Mouse (Mus musculus): ENCODE measurements around the gene Spag7. TPM values are rescaled to one million over a fixed set of nuclear protein-coding genes. Genes with fewer than 3 reads are reported as not detected.

The Spag7 gene
- 10 to 100 TPM; 86.2 to 92.3 TPM for total RNA-seq (2021)

DNA sequence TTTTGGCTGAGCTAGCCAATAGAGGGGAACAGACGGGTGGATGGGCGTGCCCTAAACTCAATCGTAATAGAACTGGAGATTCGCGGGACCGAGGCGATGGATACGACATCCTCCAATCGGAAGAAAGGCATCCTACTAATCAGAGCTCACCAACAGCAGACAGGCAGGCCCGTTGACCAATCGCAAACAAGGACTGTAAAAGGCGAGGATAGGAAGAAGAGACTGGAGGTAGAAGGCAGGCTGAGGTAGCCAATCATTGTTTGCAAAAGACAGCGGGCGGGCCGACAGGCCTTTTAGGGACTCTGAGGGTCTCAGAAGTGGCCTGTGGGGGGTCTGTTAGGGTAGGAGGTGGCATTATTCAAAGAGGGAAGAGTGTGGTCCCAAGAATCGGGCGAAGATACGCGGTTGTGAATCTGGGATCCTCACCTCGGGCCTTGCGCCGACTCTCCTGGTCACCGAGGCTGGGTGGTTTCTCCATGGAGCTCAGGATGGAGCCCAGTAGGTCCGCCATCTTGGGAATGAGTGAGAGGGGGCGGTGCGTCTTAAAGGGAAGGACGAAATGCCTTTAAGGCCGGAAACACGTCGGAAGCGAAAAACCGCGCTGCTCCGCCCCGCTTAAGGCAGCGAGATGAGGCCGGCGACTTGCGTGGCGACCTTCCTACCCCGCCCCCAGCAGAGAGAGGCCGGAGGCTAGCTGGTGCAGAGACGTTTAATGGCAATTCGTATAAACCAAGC is at the start of gene Spag7:
Gene Spag7 (minus strand): TSS at position 646 of the 735 bp plus-strand sequence.
- DNase-seq = peak; percentile 96

DNA sequence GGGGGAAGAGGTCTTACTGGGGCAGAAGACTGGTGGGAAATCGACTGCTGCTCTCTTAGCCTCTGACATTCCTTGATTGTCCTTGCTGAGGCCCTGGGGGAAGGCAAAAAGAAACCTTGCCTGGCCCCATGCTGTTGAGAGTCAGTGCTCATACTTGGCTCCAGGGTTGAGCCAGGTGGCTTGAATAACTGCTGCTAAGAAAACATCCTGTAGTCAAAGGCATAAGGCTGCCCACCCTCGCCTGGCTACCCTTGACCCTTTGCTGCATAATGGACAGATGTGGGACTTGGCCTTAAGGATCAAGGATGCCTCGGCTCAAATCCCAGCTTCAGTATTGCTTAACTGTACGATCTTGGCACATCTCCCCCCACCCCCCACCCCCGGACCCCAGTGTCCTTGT is 49.3 kb upstream of the Spag7 start:
- no peak for DNase-seq

DNA sequence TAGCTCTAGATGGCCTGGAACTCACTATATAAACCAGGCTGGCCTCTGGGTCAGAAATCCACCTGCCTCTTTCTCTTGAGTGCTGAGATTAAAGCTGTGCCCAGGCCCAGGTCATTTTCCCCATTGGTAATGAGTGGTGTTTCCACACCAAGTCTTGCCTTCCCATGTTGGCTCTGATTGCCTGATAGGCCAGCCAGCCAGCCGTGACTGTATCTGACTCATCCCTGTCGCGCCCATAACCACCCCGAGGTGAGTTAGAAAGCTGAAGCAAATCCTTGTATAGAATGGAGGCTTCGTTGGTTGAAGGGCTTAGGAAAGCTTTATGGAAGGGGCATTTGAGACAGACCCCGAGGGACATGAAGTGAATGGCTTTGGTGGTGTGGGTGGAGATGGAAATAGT is 46.6 kb upstream of the Spag7 start:
- no peak for DNase-seq

DNA sequence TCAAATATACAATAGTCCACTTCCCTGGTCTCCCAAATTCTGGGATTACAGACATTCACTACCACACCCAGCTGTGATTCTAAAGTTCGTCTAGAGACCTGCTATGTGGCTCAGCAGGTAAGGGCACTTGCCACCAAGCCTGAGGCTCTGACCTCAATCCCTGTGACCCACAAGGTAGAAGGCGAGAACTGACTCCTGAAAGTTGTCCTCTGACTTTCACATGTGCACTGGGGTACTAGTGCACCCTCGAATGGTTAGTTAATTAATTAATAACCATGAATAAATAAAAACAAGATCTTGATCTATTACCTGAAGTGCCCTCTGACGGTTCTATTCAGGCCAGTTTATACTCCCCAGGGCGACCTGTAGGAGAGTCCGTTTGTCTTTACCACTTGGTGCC is 44.0 kb upstream of the Spag7 start:
- DNase-seq = no peak

DNA sequence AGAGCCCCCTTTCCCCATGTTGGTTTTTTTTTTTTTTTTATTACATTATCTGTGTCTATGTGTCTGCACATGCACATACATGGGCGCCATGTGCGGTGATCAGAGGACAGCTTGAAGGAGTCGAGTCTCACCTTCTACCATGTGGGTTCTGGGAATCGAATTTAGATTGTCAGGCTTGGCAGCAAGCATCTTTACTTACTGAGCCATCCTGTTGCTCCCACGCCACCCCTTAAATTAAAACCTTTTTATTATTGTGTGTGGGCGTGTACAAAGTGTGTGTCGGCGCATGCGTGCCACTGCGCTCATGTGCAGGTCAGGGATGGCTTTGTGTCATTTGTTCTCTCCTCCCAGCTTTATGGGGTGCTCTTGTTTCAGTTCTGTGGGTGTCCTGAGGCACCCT is 41.8 kb upstream of the Spag7 start:
- DNase-seq = no peak

DNA sequence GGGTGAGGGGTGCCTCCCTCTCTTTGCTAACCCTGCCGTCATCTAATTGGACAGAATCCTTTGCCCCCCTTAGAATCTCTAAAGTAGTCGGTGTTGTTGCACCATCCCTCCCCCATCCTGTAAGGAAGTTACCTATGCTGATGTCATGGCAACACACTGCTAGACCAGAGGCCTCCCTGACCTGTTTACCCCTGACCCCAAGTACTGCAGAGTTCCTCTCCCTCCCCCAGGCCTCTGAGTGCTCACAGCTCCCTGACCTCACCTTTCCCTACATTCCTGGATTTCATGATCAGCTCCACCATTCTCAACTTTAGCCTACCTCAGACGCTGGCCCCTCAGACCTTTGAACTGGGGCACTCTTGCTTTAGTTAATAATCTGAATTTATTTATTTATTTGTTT is 36.9 kb upstream of the Spag7 start:
- no peak for DNase-seq

DNA sequence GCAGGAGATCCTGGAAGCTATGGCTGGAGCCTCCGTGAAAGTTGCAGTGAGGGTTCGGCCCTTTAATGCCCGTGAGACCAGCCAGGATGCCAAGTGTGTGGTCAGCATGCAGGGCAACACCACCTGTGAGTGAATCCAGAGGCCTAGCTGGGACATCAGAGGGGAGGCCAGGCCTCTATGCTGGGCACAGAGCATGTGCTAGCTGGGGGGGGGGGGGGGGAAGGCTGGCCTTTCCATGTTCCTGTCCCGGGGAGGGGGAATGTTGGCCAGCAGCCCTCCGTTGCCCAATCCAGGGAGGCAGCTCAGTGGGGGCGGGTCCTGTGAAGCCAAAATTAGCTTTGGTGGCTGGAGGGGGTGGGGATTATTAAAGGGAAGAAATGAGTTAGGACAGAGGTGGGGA is 33.6 kb upstream of the Spag7 start:
- peak; percentile 77 for DNase-seq

DNA sequence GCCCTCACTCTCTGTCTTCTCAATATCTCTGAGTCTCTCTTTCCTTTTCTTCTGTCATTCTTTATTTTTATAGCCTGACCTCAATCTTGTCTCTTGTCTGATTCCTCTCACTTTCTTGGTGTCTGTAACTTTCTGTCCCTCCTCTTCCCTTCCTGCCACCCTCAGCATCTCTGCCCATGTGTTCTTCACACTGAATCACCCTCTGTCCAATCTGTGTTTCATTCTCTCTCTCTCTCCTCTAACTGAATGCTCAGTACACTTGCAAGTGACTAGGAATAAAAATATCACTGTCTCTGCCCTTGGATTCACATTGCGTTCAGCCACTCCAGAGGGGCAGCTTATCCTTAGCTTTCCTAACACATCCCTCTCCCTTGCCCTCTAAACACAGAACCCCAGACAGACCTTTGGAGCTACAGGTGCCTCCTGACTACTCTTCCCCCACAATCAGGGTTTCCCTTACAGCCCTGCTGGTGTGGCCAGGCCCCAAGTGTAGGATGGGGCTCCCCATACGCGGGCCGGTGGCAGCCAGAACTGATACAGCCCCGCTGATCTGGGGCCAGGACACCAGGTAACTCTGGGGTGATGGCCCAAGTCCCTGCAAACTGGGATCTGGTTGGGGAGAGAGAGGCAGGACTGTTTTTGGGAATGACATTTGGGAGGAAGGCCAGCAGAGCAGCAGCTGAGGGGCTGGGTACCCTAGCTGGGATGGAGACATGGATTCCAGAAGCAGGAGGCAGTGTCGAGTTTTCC is 32.9 kb upstream of the Spag7 start:
- no peak for DNase-seq

DNA sequence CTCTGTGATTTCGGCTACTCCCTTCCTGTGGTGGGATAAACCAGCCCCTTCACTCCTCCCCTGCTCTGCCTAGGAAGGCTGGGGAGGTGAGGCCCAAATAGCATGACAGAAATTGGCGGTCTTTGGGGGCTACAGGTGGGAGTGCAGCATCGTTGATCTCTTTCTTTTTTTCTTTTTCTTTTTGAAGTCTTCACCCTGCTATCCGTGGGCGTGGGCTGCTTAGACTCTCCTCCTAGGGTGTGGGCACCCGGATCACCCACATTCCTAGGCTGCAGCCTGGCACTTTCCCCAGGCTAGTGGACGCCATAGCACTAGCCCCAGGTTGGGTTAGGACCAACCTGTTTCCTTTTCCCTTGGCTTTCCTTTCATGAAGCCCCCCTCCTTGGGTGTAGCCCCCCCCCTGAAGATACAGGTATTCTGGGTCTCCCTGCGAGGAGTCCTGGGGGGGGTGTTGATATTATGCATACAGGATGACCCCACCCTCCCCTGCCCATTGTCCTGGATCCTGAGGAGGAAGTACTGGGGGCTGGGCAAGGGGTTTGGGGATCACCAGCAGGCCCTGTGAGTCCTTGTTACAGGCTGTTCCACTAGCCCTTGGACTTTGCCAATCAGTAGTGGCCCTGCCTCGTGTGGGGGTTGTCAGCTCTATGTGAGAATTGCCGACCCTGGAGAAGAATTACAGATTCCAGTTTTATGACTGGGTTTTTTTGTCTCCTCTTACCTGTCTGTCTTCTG is 32.2 kb upstream of the Spag7 start:
- peak; percentile 29 for DNase-seq

DNA sequence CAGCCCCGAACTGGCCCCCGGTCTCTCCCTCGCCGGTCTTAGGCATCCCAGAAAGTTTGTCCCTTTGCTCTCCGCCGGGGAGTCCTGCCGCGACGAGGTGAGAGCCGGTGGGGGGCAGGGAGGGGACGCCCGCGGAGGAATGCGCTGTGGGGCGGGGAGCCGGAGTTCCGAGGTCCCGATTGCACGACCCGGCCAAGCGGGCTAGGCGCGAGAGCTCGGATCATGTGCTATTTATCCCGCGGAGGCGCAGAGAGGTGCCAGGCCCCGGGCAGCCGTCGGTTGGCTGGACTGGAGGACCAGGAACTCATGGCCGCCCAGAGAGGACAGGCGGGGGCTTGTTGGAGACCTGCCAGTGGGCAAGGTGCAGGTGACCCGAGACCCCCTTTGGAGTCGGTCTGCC is 31.4 kb upstream of the Spag7 start:
- peak; percentile 86 for DNase-seq

DNA sequence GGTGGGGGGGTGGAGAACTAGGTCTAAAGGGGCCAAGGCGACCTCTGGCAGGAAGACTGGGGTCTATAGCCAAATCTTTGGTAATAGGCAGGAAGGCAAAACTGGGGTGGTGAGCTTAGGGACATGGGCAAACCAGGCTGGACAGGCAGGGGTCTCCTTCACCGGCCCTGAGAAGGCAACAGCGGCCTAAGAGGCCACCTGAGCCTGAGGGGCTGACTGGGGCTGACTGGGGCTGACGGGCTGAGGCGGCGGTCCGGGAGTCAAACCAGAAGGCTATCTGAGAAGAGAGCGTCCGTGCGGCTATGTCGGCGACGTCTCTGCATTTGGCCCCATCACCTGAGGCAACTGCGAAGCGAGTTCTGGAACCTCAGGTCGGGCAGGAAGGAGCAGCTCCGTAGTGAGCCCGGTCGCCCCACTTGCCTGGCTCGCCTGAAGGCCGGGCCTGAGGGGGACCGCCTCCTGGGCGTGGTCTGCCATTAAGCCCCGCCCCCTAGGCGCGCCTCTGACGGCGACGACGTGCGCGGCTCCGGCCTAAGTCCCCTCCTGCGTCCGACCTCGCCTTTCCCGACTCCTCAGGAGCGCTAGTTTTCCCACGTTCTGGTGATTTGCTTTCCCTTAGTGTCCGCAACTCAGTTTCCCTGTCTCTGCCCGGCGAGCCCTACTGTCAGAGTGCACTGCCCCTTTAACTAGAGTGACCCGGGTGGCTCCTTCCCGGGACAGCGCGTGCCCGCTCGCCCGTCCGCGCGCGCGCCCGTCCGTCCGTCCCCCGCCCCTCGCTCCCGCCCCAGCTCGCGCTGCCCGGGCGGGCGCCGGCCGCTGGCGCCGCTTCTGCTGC is 30.7 kb upstream of the Spag7 start, which contains the start of the genes Inca1 and Kif1c:
Gene Inca1 (minus strand): TSS at position 434 of the 835 bp plus-strand sequence.
Gene Kif1c (plus strand): TSS at position 827 of the 835 bp plus-strand sequence.
- DNase-seq = peak; percentile 98

DNA sequence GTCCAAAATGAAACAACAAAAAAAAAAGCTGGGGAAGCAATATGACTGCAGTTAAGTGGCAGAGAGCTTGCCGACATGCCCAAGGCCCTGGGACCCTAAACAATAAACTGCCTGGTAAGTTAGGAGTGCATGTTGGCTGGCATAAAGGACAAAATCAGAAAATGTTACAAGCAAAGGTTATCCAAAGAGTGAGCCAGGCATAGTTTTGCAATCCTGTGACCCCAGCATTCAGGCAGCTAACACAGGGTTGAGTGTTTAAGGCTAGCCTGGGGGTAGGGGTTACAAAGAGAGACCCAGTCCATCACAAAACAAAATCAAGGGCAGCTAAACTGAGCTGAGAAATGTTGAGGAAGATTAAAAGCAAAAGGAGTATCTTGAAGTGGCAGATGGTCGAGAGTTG is 29.8 kb upstream of the Spag7 start:
- no peak for DNase-seq

DNA sequence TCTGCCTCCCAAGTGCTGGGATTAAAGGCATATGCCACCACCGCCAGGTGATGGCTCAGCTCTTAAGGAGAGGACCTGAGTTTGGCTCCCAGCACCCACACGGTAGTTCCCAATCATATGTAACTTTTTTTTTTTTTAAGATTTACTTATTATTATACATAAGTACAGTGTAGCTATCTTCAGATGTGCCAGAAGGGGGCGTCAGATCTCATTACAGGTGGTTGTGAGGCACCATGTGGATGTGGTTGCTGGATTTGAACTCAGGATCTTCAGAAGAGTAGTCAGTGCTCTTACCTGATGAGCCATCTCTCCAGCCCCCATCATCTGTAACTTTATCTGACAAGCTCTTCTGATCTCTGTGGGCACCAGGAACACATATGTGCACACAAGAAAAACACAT is 28.2 kb upstream of the Spag7 start:
- DNase-seq = no peak

DNA sequence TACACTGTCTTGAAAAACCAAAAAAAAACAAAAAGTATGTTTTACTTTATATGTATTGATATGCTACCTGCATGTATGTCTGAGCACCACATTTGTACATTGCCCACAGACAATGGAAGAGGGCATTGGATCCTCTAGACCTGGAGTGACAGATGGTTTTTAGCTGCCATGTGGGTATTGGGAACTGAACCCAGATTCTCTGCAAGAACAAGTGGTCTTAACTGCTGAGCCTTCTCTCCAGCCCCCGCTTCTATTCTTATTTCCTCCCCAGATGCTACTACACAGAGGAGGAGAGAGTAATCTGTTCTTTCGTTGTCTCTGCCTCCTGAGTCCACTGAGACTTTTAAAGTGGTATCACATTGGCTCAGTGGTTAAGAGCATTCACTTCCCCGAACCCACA is 24.3 kb upstream of the Spag7 start:
- no peak for DNase-seq

DNA sequence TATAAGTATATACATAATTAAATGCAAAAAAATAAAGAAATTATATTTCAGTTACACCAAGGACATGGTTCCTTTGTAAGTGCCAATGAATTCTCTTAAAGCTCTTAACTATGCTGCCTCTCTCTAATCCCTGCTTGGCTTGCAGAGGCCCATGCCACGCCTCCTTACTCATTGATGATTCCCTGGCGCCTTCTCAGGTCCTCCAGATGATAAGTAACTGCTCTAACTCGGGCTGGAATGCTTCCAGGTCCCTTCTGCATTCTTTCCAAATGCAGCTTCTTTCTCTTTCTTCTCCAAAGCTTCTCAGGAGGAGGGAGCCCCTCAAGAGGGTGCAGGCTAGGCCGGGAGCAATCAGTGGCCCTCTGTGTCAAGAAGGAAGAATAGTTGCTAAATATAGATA is 20.4 kb upstream of the Spag7 start:
- no peak for DNase-seq

DNA sequence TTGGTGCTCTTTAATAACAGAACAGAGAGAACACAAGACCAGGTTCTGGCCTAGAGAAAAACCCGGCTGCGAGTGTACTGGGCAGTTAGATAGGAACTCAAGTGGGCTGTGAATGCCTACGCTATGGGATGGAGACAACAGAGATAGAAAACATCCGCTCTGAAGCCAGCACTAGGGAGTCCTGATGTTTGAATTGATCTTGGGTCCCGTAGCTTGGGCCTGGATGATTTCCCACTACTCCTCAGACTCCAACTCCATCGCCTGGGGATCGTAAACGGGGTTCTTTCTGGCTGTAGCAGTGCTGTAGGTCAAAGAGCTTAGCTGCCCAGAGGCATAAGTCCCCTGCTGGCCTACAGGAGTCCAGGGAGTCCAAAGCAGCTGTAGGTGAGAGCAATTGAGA is 19.2 kb upstream of the Spag7 start:
- DNase-seq = no peak

DNA sequence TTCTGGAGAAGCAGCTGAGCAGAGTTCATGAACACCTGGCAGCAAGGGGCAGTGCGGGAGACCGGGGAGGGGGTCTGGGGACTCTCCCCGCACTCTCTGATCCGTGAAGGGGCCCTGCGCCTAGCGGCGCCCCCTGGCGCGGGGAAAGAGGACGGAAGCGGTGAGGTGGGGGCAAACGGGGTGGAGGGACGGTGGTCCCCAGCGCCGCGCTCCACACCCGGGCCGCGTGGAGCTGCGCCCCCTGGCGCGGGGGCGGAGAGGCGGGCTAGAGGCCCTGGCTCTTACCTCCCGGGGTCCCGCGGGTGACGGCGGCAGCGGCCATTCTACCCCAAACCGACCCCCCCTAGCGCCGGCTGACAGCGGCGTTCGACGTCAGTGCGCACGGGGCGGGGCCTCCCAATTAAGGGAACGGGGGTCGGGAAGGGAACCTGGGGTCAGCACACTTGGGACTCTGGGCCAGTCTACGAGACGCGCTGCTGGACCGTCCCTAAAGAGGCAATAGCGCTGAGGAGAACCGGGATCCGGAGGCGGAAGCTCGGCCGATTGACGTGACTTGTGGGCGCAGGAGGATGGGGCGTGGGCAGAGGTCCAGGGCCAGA is 18.5 kb upstream of the Spag7 start, which contains the start of gene Camta2:
Gene Camta2 (minus strand): TSS at position 505 of the 599 bp plus-strand sequence.
- peak; percentile 92 for DNase-seq

DNA sequence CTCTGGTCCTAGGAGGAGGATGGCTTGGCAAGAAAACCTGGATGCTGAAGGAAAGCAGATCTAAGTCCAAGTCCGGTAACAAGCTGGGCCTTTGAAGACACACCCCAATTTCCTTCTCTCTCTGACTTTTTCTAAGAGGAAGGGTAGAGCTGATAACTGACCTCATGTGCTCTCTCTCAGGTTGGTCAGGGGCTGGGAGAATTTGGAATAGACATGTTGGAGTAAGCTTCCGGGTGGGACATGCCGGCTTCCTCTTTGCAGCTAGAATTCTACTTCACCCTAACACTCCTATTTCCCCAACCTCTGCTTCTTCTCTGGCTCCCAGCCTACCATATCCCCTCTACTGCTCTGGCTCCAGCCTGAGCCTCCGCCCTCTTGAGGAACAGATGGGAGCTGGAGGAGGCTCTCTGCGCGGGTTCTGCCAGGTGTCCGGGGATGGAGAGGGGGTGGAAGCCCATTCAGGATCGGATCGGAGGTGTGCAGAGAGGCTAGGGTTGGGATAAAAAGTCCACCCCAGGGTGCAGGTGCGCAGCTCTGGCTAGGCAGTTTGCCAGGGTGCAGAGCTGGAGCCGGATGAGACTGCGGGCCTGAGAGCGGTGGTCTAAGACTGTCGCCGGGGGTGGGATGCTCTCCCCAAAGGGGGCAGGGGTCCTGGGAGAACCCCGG is 17.8 kb upstream of the Spag7 start:
- peak; percentile 54 for DNase-seq

DNA sequence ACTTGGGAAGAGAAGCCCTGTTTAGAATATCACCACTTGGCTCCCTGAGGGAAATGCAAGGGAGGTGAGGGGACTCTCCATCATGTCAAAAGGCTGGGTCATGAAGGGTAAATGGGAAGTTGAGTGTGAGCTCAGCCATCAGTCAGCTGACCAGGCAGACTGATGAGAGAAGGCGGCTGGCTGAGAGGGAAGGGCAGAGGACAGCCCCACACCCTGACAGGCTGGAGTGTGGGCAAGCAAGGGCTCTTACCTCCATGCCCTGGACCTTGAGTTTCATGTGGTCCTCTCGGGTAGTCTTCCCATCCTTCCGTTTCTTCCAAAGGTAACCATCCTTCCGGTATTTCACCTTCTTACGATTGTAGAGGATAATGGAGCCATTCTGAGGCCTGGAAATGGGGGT is 14.4 kb upstream of the Spag7 start:
- DNase-seq = no peak

DNA sequence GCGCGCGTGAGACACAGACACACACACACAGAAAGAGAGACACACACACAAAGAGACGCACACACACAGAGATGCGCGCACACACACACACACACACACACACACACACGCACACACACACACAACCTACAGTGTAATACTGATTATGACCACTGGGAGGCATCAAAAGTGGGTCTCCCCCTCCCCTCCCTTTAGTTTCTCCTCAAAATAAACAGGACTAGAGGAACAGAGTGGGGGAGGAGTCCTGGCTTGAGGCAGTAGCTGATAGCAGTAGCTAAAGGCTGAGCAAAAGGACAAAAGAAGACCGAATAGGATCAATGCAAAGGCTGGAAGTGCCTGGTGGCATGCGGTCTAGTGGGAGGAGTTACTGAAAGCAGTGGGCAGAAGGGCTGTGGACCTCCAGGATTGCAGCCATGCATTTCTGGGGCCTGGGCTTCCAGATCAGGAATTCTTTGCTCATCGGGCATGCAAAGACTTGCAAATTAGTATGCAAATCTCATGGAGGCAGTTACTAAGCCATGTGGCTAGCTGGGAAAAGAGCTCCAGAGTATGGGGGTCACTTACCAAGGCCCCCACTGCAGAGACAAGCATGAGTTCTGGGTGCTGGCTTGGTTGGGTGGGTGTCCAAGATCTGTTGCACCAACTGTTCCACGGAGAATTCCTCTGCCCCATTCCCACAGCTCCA is 12.8 kb upstream of the Spag7 start:
- DNase-seq = peak; percentile 63

DNA sequence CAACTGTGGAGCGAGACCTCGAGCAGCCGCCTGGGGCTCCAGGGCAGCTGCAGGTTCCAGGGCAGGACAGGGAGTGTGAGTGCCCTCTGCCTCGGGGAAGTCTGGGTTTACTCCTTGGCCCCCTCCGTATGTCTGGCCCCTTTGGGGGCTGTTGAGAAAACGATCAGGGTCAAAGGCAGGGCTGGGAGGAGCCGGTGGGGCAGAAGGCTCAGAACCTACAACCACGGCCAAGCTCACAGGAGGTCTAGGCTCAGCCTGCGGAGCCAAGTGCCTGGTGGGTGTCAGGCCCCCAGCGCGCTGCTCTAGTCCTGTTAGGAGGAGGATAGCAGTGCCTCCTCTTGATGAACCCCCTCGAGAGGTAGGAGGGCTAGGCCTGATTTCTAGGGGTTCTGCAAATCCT is 12.0 kb upstream of the Spag7 start:
- DNase-seq = no peak
